Mouse (Mus musculus): Measurements from ENCODE around the gene D10Wsu102e. TPM values are rescaled to one million over a fixed set of nuclear protein-coding genes. Genes with fewer than 3 reads are reported as not detected.

Gene D10Wsu102e
- polyA plus RNA-seq, 1 experiment = 2.4 TPM

- WGBS = 93% methylated on average over 14 of the region's 14 CpGs
- peaks cover 18% of the 10 kb centered on the region for H3K4me1 ChIP-seq (ENCODE audit: control insufficient read depth, insufficient read depth, low read length)
- TF ChIP-seq CTCF (IDR thresholded peaks at IDR 0.05; ENCODE audit: insufficient read depth, low read depth, low read length) = no peak
- no peak for TF ChIP-seq POLR2A (IDR thresholded peaks at IDR 0.05; ENCODE audit: insufficient read depth, low read depth, low read length)
- H3K4me3 ChIP-seq (ENCODE audit: insufficient read depth, low read depth, low read length) = no peak overlapping the region
- H3K27ac ChIP-seq (ENCODE audit: insufficient read depth, low read depth, low read length) = no peak overlapping the region
These were observed 33.3 kb upstream of the D10Wsu102e start for GRCm38 (mm10) chr10:83326648-83327285.

GRCm38 (mm10) chr10:83328791-83329190, 31.2 kb upstream of the D10Wsu102e start:
- Histone ChIP-seq H3K27ac (ENCODE audit: insufficient read depth, low read depth, low read length) (0 out of 2 replicates have a peak overlapping the region, but pooled peaks have one; percentile 21), H3K4me3 (ENCODE audit: insufficient read depth, low read depth, low read length) (no peak overlapping the region), H3K4me1 (ENCODE audit: control insufficient read depth, insufficient read depth, low read length) (peaks cover 9% of the 10 kb centered on the region; the same call in 1 of the 2 replicates)
- TF ChIP-seq POLR2A (IDR thresholded peaks at IDR 0.05; ENCODE audit: insufficient read depth, low read depth, low read length) (no peak), CTCF (IDR thresholded peaks at IDR 0.05; ENCODE audit: insufficient read depth, low read depth, low read length) (no peak)
- WGBS = 52% methylated on average over 5 of the region's 5 CpGs

DNA sequence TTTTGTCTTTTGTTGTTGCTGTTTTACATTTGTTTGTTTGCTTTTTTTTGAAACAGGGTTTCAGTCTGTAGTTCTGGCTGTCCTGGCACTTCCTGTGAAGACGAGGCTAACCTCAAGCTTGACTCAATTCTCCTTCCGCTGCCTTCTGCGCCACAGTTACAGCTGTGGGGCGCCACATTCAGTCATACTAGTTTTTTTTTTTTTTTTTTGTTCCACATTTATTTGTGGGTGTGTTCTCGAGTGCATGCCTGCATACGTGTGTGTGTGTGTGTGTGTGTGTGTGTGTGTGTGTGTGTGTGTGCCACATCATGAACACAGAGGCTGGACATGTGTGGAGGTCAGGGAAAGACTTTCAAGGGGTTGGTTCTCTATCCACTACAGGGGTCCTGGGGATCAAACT, 29.7 kb upstream of the D10Wsu102e start:
- no peak overlapping the region for H3K4me3 ChIP-seq (ENCODE audit: insufficient read depth, low read depth, low read length)
- WGBS = 75% methylated on average over 6 of the region's 6 CpGs
- TF ChIP-seq CTCF (IDR thresholded peaks at IDR 0.05; ENCODE audit: insufficient read depth, low read depth, low read length) = no peak
- no peak for TF ChIP-seq POLR2A (IDR thresholded peaks at IDR 0.05; ENCODE audit: insufficient read depth, low read depth, low read length)

GRCm38 (mm10) chr10:83331811-83332210, 28.2 kb upstream of the D10Wsu102e start:
- Histone ChIP-seq H3K4me3 (ENCODE audit: insufficient read depth, low read depth, low read length) (no peak overlapping the region), H3K4me1 (ENCODE audit: control insufficient read depth, insufficient read depth, low read length) (0 out of 2 replicates have a peak, but pooled peaks cover 8% of the 10 kb centered on the region), H3K27ac (ENCODE audit: insufficient read depth, low read depth, low read length) (no peak overlapping the region)
- WGBS = 96% methylated on average over 5 of the region's 5 CpGs
- no peak for TF ChIP-seq CTCF (IDR thresholded peaks at IDR 0.05; ENCODE audit: insufficient read depth, low read depth, low read length)
- no peak for TF ChIP-seq POLR2A (IDR thresholded peaks at IDR 0.05; ENCODE audit: insufficient read depth, low read depth, low read length)

More for the DNA sequence above, 29.7 kb upstream of the D10Wsu102e start:
- H3K4me1 ChIP-seq (ENCODE audit: control insufficient read depth, insufficient read depth, low read length) = 0 out of 2 replicates have a peak, but pooled peaks cover 8% of the 10 kb centered on the region
- no peak overlapping the region for H3K27ac ChIP-seq (ENCODE audit: insufficient read depth, low read depth, low read length)

- Histone ChIP-seq H3K4me3 (ENCODE audit: insufficient read depth, low read depth, low read length) (no peak overlapping the region), H3K27ac (ENCODE audit: insufficient read depth, low read depth, low read length) (no peak overlapping the region), H3K4me1 (ENCODE audit: control insufficient read depth, insufficient read depth, low read length) (0 out of 2 replicates have a peak, but pooled peaks cover 8% of the 10 kb centered on the region)
- 94% methylated on average over 11 of the region's 11 CpGs for WGBS
- no peak for TF ChIP-seq CTCF (IDR thresholded peaks at IDR 0.05; ENCODE audit: insufficient read depth, low read depth, low read length)
- no peak for TF ChIP-seq POLR2A (IDR thresholded peaks at IDR 0.05; ENCODE audit: insufficient read depth, low read depth, low read length)
These were observed 27.4 kb upstream of the D10Wsu102e start for GRCm38 (mm10) chr10:83332581-83332980.

- 23% methylated on average over 7 of the region's 7 CpGs for WGBS
- Histone ChIP-seq H3K4me1 (ENCODE audit: control insufficient read depth, insufficient read depth, low read length) (no peaks in the 10 kb centered on the region), H3K4me3 (ENCODE audit: insufficient read depth, low read depth, low read length) (no peak overlapping the region), H3K27ac (ENCODE audit: insufficient read depth, low read depth, low read length) (no peak overlapping the region)
- no peak for TF ChIP-seq POLR2A (IDR thresholded peaks at IDR 0.05; ENCODE audit: insufficient read depth, low read depth, low read length)
- TF ChIP-seq CTCF (IDR thresholded peaks at IDR 0.05; ENCODE audit: insufficient read depth, low read depth, low read length) = no peak
These were observed 23.7 kb upstream of the D10Wsu102e start for GRCm38 (mm10) chr10:83336336-83336735.

- Histone ChIP-seq H3K4me3 (ENCODE audit: insufficient read depth, low read depth, low read length) (peak within 1 kb of the TSS; percentile 77), H3K4me1 (ENCODE audit: control insufficient read depth, insufficient read depth, low read length) (no peaks in the 10 kb centered on the region), H3K27ac (ENCODE audit: insufficient read depth, low read depth, low read length) (peak within 1 kb of the TSS; percentile 32; the same call in 1 of the 2 replicates)
- TF ChIP-seq POLR2A (IDR thresholded peaks at IDR 0.05; ENCODE audit: insufficient read depth, low read depth, low read length) (peak; percentile 40), CTCF (IDR thresholded peaks at IDR 0.05; ENCODE audit: insufficient read depth, low read depth, low read length) (no peak)
- WGBS = under 1% methylated on average over 102 of the region's 102 CpGs
These were observed 22.7 kb upstream of the D10Wsu102e start, which contains the start of gene Slc41a2 for GRCm38 (mm10) chr10:83337159-83337951. TSS of gene Slc41a2 (minus strand) at chr10:83337882.

DNA sequence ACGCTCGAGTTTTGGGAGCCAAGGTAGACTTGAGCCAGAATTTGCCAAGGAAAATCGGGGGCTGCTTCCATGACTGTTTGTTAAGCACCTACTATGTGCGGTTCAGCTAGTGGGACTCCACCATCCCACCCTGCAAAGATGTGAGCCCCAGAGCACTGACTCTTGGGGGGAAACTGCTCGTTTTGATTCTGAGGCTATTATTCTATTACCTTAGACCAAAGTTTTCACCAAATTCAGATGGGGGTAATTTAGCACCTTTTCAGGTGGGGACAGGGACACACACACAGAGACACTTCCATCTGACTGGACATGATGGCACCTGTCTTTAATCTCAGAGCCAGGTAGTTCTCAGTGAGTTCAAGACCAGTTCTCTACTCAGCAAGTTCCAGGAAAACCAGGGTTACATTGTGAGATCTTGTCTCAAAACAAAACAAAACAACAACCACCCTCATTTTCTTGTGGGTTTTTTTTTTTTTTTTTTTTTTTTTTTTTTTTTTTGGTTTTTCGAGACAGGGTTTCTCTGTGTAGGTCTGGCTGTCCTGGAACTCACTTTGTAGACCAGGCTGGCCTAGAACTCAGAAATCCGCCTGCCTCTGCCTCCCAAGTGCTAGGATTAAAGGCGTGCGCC, 21.9 kb upstream of the D10Wsu102e start:
- Histone ChIP-seq H3K27ac (ENCODE audit: insufficient read depth, low read depth, low read length) (no peak overlapping the region), H3K4me1 (ENCODE audit: control insufficient read depth, insufficient read depth, low read length) (no peaks in the 10 kb centered on the region), H3K4me3 (ENCODE audit: insufficient read depth, low read depth, low read length) (peak overlapping the region; percentile 77)
- 42% methylated on average over 9 of the region's 9 CpGs for WGBS
- TF ChIP-seq POLR2A (IDR thresholded peaks at IDR 0.05; ENCODE audit: insufficient read depth, low read depth, low read length) = no peak
- no peak for TF ChIP-seq CTCF (IDR thresholded peaks at IDR 0.05; ENCODE audit: insufficient read depth, low read depth, low read length)

All from olfactory bulb, adult 2 months (tissue).